In genomic region chr1:88946374-88946773, GRCm38 (mm10) we compare ENCODE assay signal across 30 mouse cellular contexts.
DNase-seq lines count a peak whose midpoint lies in the region; ATAC-seq and TF ChIP-seq lines count a peak whose summit lies in the region.
"Had no signal": no experiment of that assay in that cellular context is flagged by ENCODE, and none has a peak within 500 bp of the region (broad histone marks: within the 10 kb centered on the region; RNA-seq: fewer than 3 reads in every experiment).

No protein-coding gene starts in this region.

- H3K27ac ChIP-seq in embryonic fibroblast, embryonic 13.5 days (ENCODE audit: insufficient read depth, low read length), result peak overlapping the region; percentile 79
- H3K27ac ChIP-seq in stomach, postnatal 0 days (replicated peaks), result no peak overlapping the region; the same call in 1 of the 2 replicates
- H3K27ac ChIP-seq in hindbrain, postnatal 0 days, result no peak overlapping the region
- H3K27ac ChIP-seq: embryonic facial prominence, embryonic 12.5 days; embryonic facial prominence, embryonic 15.5 days; forebrain, embryonic 12.5 days; forebrain, embryonic 15.5 days; gastrocnemius, adult 2 months; heart, embryonic 15.5 days; hindbrain, embryonic 10.5 days; hindbrain, embryonic 13.5 days had no signal

- H3K4me2 ChIP-seq in stomach, postnatal 0 days (replicated peaks; ENCODE audit: low read depth), result no peak overlapping the region
- no peak overlapping the region for H3K4me2 ChIP-seq in hindbrain, postnatal 0 days (ENCODE audit: low read depth, low read length)
- H3K4me2 ChIP-seq: embryonic facial prominence, embryonic 12.5 days; embryonic facial prominence, embryonic 15.5 days; forebrain, embryonic 12.5 days; forebrain, embryonic 15.5 days; heart, embryonic 12.5 days; heart, embryonic 15.5 days; hindbrain, embryonic 13.5 days had no signal

- no peak for TF ChIP-seq POLR2A in embryonic fibroblast, embryonic 13.5 days (IDR thresholded peaks at IDR 0.05; ENCODE audit: low read depth, low read length)

- WGBS in stomach, postnatal 0 days, result 36% methylated on average over 8 of the region's 8 CpGs
- 82% methylated on average over 8 of the region's 8 CpGs for WGBS in hindbrain, postnatal 0 days

- H3K4me3 ChIP-seq in embryonic fibroblast, embryonic 13.5 days (ENCODE audit: insufficient read depth, low read length), result no peak overlapping the region
- H3K4me3 ChIP-seq in stomach, postnatal 0 days (ENCODE audit: low read depth, low read length), result no peak overlapping the region
- H3K4me3 ChIP-seq in hindbrain, postnatal 0 days (ENCODE audit: low read length), result no peak overlapping the region
- H3K4me3 ChIP-seq: embryonic facial prominence, embryonic 12.5 days; embryonic facial prominence, embryonic 15.5 days; erythroblast, embryonic 14.5 days; forebrain, embryonic 12.5 days; forebrain, embryonic 15.5 days; gastrocnemius, adult 2 months; heart, embryonic 12.5 days; heart, embryonic 15.5 days; hindbrain, embryonic 10.5 days; hindbrain, embryonic 13.5 days had no signal

- H3K4me1 ChIP-seq in embryonic fibroblast, embryonic 13.5 days (ENCODE audit: control insufficient read depth, insufficient read depth, low read length), result peaks cover 3% of the 10 kb centered on the region; the same call in 1 of the 2 replicates
- no peaks in the 10 kb centered on the region for H3K4me1 ChIP-seq in stomach, postnatal 0 days (replicated peaks; ENCODE audit: control insufficient read depth, insufficient read depth)
- H3K4me1 ChIP-seq in hindbrain, postnatal 0 days (ENCODE audit: insufficient read depth, low read length), result no peaks in the 10 kb centered on the region
- H3K4me1 ChIP-seq: embryonic facial prominence, embryonic 12.5 days; embryonic facial prominence, embryonic 15.5 days; forebrain, embryonic 12.5 days; forebrain, embryonic 15.5 days; heart, embryonic 12.5 days; heart, embryonic 15.5 days; hindbrain, embryonic 10.5 days had no signal

- H3K9me3 ChIP-seq in stomach, postnatal 0 days (ENCODE audit: control insufficient read depth, low read length), result no peaks in the 10 kb centered on the region
- H3K9me3 ChIP-seq in hindbrain, postnatal 0 days (ENCODE audit: low read length), result peaks cover 6% of the 10 kb centered on the region; the same call in 1 of the 2 replicates
- H3K9me3 ChIP-seq: embryonic facial prominence, embryonic 12.5 days had no signal

- DNase-seq in right cerebral cortex, postnatal 4 days, result peak; percentile 18
- DNase-seq in right cerebral cortex, postnatal 25 days, result no peak
- DNase-seq in stomach, postnatal 0 days (ENCODE audit: low spot score), result no peak
- DNase-seq in hindbrain, postnatal 0 days (ENCODE audit: low spot score), result no peak
- DNase-seq in yolk sac, embryonic 10.5 days (ENCODE audit: low spot score), result no peak
- DNase-seq: adrenal gland, adult 2 months; adrenal gland, postnatal 14 days; cerebellum, adult 11 months; cerebellum, adult 2 months; cerebellum, adult 9-11 months; cerebellum, postnatal 25 days; gastrocnemius, adult 2 months; gastrocnemius, postnatal 14 days; heart, adult 11 months; heart, postnatal 10 days; heart, postnatal 36 days had no signal

- H3K27me3 ChIP-seq in stomach, postnatal 0 days (ENCODE audit: control insufficient read depth, insufficient read depth, low read length), result no peaks in the 10 kb centered on the region
- H3K27me3 ChIP-seq in hindbrain, postnatal 0 days (ENCODE audit: insufficient read depth, low read length), result no peaks in the 10 kb centered on the region
- H3K27me3 ChIP-seq: embryonic facial prominence, embryonic 12.5 days; embryonic facial prominence, embryonic 15.5 days; forebrain, embryonic 12.5 days; forebrain, embryonic 15.5 days; heart, embryonic 12.5 days; heart, embryonic 15.5 days; hindbrain, embryonic 13.5 days; Patski had no signal

- TF ChIP-seq CTCF in embryonic fibroblast, embryonic 13.5 days (IDR thresholded peaks at IDR 0.05; ENCODE audit: borderline replicate concordance, insufficient read depth, low read length), result no peak
- TF ChIP-seq CTCF in stomach, postnatal 0 days (IDR thresholded peaks at IDR 0.05; ENCODE audit: low read depth), result no peak
- no peak for TF ChIP-seq CTCF in hindbrain, postnatal 0 days (IDR thresholded peaks at IDR 0.05; ENCODE audit: low read depth)

- H3K36me3 ChIP-seq in stomach, postnatal 0 days (ENCODE audit: control insufficient read depth, insufficient read depth, low read length), result no peaks in the 10 kb centered on the region
- H3K36me3 ChIP-seq in hindbrain, postnatal 0 days (ENCODE audit: insufficient read depth, low read length), result no peaks in the 10 kb centered on the region
- H3K36me3 ChIP-seq: embryonic facial prominence, embryonic 12.5 days; embryonic facial prominence, embryonic 15.5 days; forebrain, embryonic 12.5 days; forebrain, embryonic 15.5 days; heart, embryonic 12.5 days; heart, embryonic 15.5 days; hindbrain, embryonic 10.5 days; hindbrain, embryonic 13.5 days had no signal

- TF ChIP-seq EP300 in stomach, postnatal 0 days (optimal IDR thresholded peaks at IDR 0.05), result no peak

- ATAC-seq in stomach, postnatal 0 days (ENCODE audit: low FRiP score, low TSS enrichment), result peak; percentile 49; the same call in 1 of the 2 replicates
- no peak for ATAC-seq in hindbrain, postnatal 0 days
- ATAC-seq: CD4-positive, CD25-positive, alpha-beta regulatory T cell, adult 4 months; forebrain, embryonic 15.5 days; hindbrain, embryonic 16.5 days; inflammation-experienced regulatory T-cells, adult 6 months; Patski had no signal

- H3K9ac ChIP-seq in stomach, postnatal 0 days (ENCODE audit: low read length), result no peak overlapping the region
- no peak overlapping the region for H3K9ac ChIP-seq in hindbrain, postnatal 0 days (replicated peaks; ENCODE audit: low read length)
- H3K9ac ChIP-seq: embryonic facial prominence, embryonic 12.5 days; embryonic facial prominence, embryonic 15.5 days; forebrain, embryonic 12.5 days; forebrain, embryonic 15.5 days; heart, embryonic 12.5 days; heart, embryonic 15.5 days; hindbrain, embryonic 13.5 days had no signal
